Mouse (Mus musculus): ENCODE results near the gene Timm50. TPM values are rescaled to one million over a fixed set of nuclear protein-coding genes. Genes with fewer than 3 reads are reported as not detected.

Gene Timm50
- polyA plus RNA-seq, 1 experiment from 2014 or later: 144 TPM

- no peaks in the 10 kb centered on the region for H3K27me3 ChIP-seq (replicated peaks; ENCODE audit: control insufficient read depth, insufficient read depth, low read length)
- H3K36me3 ChIP-seq (ENCODE audit: control insufficient read depth, insufficient read depth): peaks cover 29% of the 10 kb centered on the region
- no peak overlapping the region for H3K4me2 ChIP-seq (ENCODE audit: low read length)
- H3K9ac ChIP-seq (replicated peaks; ENCODE audit: low read depth, low read length): no peak overlapping the region
- no peak for ATAC-seq
- H3K4me1 ChIP-seq (replicated peaks; ENCODE audit: control insufficient read depth, insufficient read depth, low read length): peaks cover 13% of the 10 kb centered on the region
- no peaks in the 10 kb centered on the region for H3K9me3 ChIP-seq (ENCODE audit: control insufficient read depth, low read length)
- WGBS: 69% methylated on average over 9 of the region's 9 CpGs
- H3K27ac ChIP-seq (ENCODE audit: low read length): no peak overlapping the region
- no peak overlapping the region for H3K4me3 ChIP-seq (replicated peaks; ENCODE audit: low read length)
Observed at GRCm38 (mm10) chr7:28309737-28310136, 2.1 kb downstream of the Timm50 start.

DNA sequence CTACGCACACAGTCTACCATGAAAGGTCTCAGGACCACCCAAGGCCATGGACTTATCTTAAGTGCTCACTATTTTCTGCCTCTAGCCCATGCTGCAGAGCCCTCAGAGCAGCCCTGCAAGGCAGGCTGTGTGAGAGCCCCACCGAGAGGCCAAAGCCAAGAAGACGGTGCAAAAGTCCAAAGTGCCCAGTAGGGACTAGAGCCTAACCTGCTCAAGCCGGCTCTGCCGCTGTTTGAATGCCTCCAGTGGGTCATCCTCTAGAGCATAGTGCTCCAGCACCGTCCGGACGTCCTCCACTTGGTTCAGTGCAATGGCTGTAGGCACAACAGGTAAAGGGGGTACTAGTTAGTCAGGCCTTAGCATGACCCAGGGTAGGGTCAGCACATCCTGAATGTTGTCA lies 5.7 kb downstream of the Timm50 start:
- H3K4me2 ChIP-seq (ENCODE audit: low read length): no peak overlapping the region
- no peaks in the 10 kb centered on the region for H3K27me3 ChIP-seq (replicated peaks; ENCODE audit: control insufficient read depth, insufficient read depth, low read length)
- no peak overlapping the region for H3K9ac ChIP-seq (replicated peaks; ENCODE audit: low read depth, low read length)
- 93% methylated on average over 8 of the region's 8 CpGs for WGBS
- H3K36me3 ChIP-seq (ENCODE audit: control insufficient read depth, insufficient read depth): peaks cover 29% of the 10 kb centered on the region
- no peak overlapping the region for H3K27ac ChIP-seq (ENCODE audit: low read length)
- H3K4me3 ChIP-seq (replicated peaks; ENCODE audit: low read length): no peak overlapping the region
- ATAC-seq: no peak
- peaks cover 23% of the 10 kb centered on the region for H3K4me1 ChIP-seq (replicated peaks; ENCODE audit: control insufficient read depth, insufficient read depth, low read length)
- H3K9me3 ChIP-seq (ENCODE audit: control insufficient read depth, low read length): no peaks in the 10 kb centered on the region

GRCm38 (mm10) chr7:28305641-28306040 lies 6.2 kb downstream of the Timm50 start:
- no peak overlapping the region for H3K9ac ChIP-seq (replicated peaks; ENCODE audit: low read depth, low read length)
- 86% methylated on average over 10 of the region's 10 CpGs for WGBS
- no peak overlapping the region for H3K4me2 ChIP-seq (ENCODE audit: low read length)
- no peaks in the 10 kb centered on the region for H3K27me3 ChIP-seq (replicated peaks; ENCODE audit: control insufficient read depth, insufficient read depth, low read length)
- H3K27ac ChIP-seq (ENCODE audit: low read length): no peak overlapping the region
- H3K4me3 ChIP-seq (replicated peaks; ENCODE audit: low read length): no peak overlapping the region
- H3K36me3 ChIP-seq (ENCODE audit: control insufficient read depth, insufficient read depth): peaks cover 29% of the 10 kb centered on the region
- H3K9me3 ChIP-seq (ENCODE audit: control insufficient read depth, low read length): no peaks in the 10 kb centered on the region
- peaks cover 19% of the 10 kb centered on the region for H3K4me1 ChIP-seq (replicated peaks; ENCODE audit: control insufficient read depth, insufficient read depth, low read length)
- no peak for ATAC-seq

- ATAC-seq: peak; percentile 78
- H3K9ac ChIP-seq (replicated peaks; ENCODE audit: low read depth, low read length): peak within 1 kb of the TSS; percentile 72
- peak within 1 kb of the TSS; percentile 72 for H3K27ac ChIP-seq (ENCODE audit: low read length)
- peak within 1 kb of the TSS; percentile 63 for H3K4me2 ChIP-seq (ENCODE audit: low read length)
- H3K4me3 ChIP-seq (replicated peaks; ENCODE audit: low read length): peak within 1 kb of the TSS; percentile 47
- peaks cover 23% of the 10 kb centered on the region for H3K4me1 ChIP-seq (replicated peaks; ENCODE audit: control insufficient read depth, insufficient read depth, low read length)
- H3K9me3 ChIP-seq (ENCODE audit: control insufficient read depth, low read length): no peaks in the 10 kb centered on the region
- H3K27me3 ChIP-seq (replicated peaks; ENCODE audit: control insufficient read depth, insufficient read depth, low read length): no peaks in the 10 kb centered on the region; the same call in 1 of the 2 replicates
- H3K36me3 ChIP-seq (ENCODE audit: control insufficient read depth, insufficient read depth): peaks cover 14% of the 10 kb centered on the region
- under 1% methylated on average over 30 of the region's 30 CpGs for WGBS
Observed at GRCm38 (mm10) chr7:28301616-28302433, 10.0 kb downstream of the Timm50 start, which contains the start of gene Dll3. TSS of gene Dll3 (minus strand) at chr7:28302238.

DNA sequence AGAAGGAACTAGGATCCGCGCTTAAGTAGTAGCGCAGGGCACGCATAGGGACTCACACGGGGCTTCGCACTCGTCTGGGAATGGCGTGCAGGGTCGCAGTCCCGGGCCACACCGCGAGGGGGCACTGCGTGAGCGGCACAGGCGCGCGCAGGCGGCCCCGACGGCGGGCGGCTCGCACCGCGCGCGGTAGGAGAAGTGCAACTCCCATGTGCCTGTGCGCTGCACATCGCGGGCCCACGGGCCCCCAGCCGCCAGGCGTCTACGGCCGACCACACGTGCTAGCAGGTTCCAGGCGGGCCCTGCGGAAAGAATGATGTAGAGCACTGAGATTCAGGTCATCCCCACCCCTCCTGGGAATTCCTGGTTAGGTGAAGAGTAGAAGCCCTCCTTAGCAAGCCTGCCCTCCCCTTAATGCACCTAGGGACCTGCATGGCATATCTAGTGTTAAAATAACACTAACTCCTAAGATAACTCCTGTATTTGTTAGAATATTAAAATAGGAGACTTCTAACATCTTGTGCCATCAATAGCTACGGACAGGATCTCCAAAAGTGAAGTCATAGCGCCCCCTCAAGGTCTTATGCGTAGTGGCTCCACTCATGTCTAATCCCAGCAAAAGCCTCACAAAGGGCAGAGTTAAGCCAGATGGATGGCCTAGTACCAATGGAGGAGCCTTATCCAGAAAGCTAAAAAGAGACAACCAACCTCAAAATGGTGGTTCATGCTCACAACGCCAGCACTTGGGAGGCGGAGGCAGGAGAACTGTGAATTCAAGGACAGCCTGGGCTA lies 12.8 kb downstream of the Timm50 start:
- Histone ChIP-seq H3K9ac (replicated peaks; ENCODE audit: low read depth, low read length) (peak overlapping the region; percentile 16; the same call in 1 of the 2 replicates), H3K4me1 (replicated peaks; ENCODE audit: control insufficient read depth, insufficient read depth, low read length) (peaks cover 25% of the 10 kb centered on the region), H3K4me2 (ENCODE audit: low read length) (peak overlapping the region; percentile 37), H3K27me3 (replicated peaks; ENCODE audit: control insufficient read depth, insufficient read depth, low read length) (peaks cover 2% of the 10 kb centered on the region), H3K9me3 (ENCODE audit: control insufficient read depth, low read length) (no peaks in the 10 kb centered on the region), H3K36me3 (ENCODE audit: control insufficient read depth, insufficient read depth) (no peaks in the 10 kb centered on the region), H3K4me3 (replicated peaks; ENCODE audit: low read length) (peak overlapping the region; percentile 6; the same call in 1 of the 2 replicates), H3K27ac (ENCODE audit: low read length) (no peak overlapping the region)
- no peak for ATAC-seq
- WGBS: 6% methylated on average over 43 of the region's 43 CpGs

DNA sequence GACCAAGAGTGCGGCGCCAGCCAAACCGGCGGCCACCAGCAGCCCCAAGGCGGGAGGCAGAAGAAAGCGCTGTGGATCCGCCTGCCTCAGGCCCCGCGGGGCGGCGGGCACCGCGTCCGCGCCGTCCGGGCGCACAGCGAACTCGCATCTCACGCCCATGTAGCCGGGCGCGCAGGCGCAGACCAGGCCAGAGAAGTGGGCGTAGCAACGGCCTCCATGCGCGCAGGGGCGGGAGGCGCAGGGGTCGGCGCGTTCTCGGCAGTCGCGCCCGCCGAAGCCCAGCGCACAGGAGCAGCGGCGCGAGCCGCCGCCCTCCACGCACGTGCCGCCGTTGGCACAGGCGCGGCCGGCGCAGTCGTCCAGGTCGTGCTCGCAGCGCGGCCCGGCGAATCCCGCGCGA lies 17.4 kb downstream of the Timm50 start:
- Histone ChIP-seq H3K4me1 (replicated peaks; ENCODE audit: control insufficient read depth, insufficient read depth, low read length) (peaks cover 20% of the 10 kb centered on the region), H3K9ac (replicated peaks; ENCODE audit: low read depth, low read length) (peak overlapping the region; percentile 68), H3K4me2 (ENCODE audit: low read length) (peak overlapping the region; percentile 73), H3K9me3 (ENCODE audit: control insufficient read depth, low read length) (no peaks in the 10 kb centered on the region), H3K27ac (ENCODE audit: low read length) (no peak overlapping the region), H3K36me3 (ENCODE audit: control insufficient read depth, insufficient read depth) (no peaks in the 10 kb centered on the region), H3K4me3 (replicated peaks; ENCODE audit: low read length) (peak overlapping the region; percentile 56), H3K27me3 (replicated peaks; ENCODE audit: control insufficient read depth, insufficient read depth, low read length) (peaks cover 36% of the 10 kb centered on the region)
- ATAC-seq: peak; percentile 79
- WGBS: under 1% methylated on average over 50 of the region's 63 CpGs

DNA sequence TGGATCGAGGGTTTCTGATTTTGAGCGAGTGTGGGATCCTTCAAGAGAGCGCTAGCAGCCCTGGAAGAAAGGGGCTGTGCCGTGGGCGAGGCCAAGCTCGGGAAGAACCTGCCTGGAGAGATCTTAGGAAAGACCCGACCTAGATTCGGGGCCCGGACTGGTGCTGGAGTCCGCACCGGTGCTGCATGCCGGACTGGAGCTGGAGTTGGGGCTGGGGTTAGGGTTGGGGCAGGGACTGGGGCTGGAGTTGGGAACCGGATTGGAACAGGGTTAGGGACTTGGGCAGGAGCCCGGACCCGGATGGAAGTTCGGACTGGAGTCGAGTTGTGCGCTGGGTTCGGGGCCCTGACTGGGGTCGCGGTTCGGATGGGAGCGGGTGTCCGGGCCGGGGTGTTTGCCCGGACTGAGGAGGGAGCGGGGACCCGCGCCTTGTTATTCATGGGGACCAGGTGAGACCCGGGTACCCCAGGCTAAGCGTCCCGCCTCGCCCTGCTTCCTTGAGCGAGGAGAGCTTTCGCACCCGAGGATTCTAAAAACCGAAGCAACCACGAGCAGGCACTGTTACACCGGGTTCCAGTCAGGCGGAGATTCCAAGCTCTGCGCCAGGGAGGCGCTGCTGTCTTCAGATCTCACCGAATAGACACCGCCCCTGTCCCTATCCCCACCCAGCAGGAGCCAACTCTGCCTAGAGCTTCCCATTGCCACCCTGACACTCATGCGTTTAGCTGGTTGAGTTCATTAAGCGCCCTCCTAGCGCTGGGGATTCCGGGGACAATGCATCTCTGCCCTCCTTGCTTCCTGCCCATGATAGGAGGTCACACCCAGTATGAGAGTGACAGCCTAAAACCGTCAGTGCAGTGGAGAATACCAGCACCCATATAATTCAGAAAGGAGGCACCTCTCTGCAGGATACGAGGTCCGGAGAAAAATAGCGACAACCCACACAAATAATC lies 21.0 kb downstream of the Timm50 start, which contains the start of gene Selenov:
TSS of gene Selenov (minus strand) at position 549 of the 953 bp plus-strand sequence.
- peak within 1 kb of the TSS; percentile 25 for H3K4me3 ChIP-seq (replicated peaks; ENCODE audit: low read length)
- H3K9ac ChIP-seq (replicated peaks; ENCODE audit: low read depth, low read length): peak within 1 kb of the TSS; percentile 32; the same call in 1 of the 2 replicates
- H3K9me3 ChIP-seq (ENCODE audit: control insufficient read depth, low read length): no peaks in the 10 kb centered on the region
- H3K27me3 ChIP-seq (replicated peaks; ENCODE audit: control insufficient read depth, insufficient read depth, low read length): peaks cover 49% of the 10 kb centered on the region
- peak; percentile 37; the same call in 1 of the 2 replicates for ATAC-seq
- under 1% methylated on average over 52 of the region's 52 CpGs for WGBS
- H3K4me1 ChIP-seq (replicated peaks; ENCODE audit: control insufficient read depth, insufficient read depth, low read length): peaks cover 14% of the 10 kb centered on the region
- no peak within 1 kb of the TSS for H3K27ac ChIP-seq (ENCODE audit: low read length)
- H3K36me3 ChIP-seq (ENCODE audit: control insufficient read depth, insufficient read depth): no peaks in the 10 kb centered on the region
- H3K4me2 ChIP-seq (ENCODE audit: low read length): peak within 1 kb of the TSS; percentile 40

GRCm38 (mm10) chr7:28290165-28290564 lies 21.7 kb downstream of the Timm50 start:
- Histone ChIP-seq H3K27ac (ENCODE audit: low read length) (no peak overlapping the region), H3K9ac (replicated peaks; ENCODE audit: low read depth, low read length) (no peak overlapping the region), H3K9me3 (ENCODE audit: control insufficient read depth, low read length) (no peaks in the 10 kb centered on the region), H3K4me1 (replicated peaks; ENCODE audit: control insufficient read depth, insufficient read depth, low read length) (peaks cover 14% of the 10 kb centered on the region), H3K27me3 (replicated peaks; ENCODE audit: control insufficient read depth, insufficient read depth, low read length) (peaks cover 49% of the 10 kb centered on the region), H3K4me2 (ENCODE audit: low read length) (peak overlapping the region; percentile 40), H3K36me3 (ENCODE audit: control insufficient read depth, insufficient read depth) (no peaks in the 10 kb centered on the region), H3K4me3 (replicated peaks; ENCODE audit: low read length) (peak overlapping the region; percentile 25)
- ATAC-seq: 0 out of 2 replicates have a peak, but pooled peaks have one; percentile 19
- under 1% methylated on average over 12 of the region's 18 CpGs for WGBS
